Mouse (Mus musculus) natural killer cell, adult 2 months (primary cell): ENCODE results near the gene Zfp799.

ENCODE experiments used
- DNase-seq, 2 experiments: peaks; one replicate each; pipeline ENCODE4 v3.0.0; 2022; ENCODE audit warnings: low spot score in 2 of 2

Gene Zfp799

DNA sequence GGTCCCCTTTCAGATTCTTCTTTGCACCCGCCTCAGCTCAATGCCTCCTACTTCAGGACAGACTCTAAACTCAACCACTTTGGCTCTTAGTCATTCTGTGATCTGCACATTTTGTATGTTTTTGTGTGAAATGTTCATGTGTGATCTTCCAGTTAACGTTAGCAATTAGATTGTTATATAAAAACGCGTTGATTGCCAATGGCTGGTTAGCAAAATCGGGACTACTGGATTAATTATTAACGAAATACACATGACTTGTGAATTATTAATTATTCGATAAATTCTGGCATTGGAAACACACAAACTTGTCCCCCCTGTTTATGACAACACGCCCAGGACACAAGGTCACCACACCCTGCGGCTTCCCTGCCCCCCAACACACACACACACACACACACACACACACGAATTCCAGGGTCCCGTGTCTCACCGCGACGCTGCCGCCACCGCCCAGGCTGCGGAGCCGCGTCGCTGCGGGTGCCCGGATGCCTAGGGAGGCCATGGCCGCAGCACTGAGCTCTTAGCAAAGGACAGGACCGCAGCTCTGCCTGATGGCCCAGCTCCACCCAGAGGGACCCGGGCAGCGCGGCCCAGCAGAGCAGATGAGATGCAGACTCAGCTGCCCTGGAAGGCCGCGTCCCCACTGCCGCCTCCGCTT lies 42.5 kb downstream of the Zfp799 start:
- no peak for DNase-seq

- DNase-seq = no peak
Measured at GRCm38 (mm10) chr17:32786944-32787343, 43.1 kb downstream of the Zfp799 start.

DNA sequence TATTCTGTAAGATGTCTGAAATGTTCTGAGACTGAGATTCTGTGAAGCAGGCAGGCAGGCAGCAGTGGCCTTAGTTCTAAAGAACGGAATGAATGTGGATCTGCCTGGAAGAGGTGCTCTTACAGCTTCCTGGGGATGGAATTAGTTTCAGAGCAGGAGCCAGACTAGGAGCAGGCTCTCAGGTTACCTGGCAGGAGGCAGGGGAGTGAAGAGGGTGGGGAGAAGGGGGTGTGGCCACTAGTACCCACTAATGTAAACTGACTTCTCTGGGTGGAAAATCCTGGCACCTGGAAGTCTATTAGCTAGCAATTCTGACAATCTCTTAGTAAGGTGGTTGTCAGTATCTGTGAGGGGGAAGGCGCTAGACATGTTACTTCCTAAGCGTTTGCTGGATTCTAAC lies 44.4 kb downstream of the Zfp799 start:
- DNase-seq = no peak

GRCm38 (mm10) chr17:32777564-32777963 lies 52.5 kb downstream of the Zfp799 start:
- no peak for DNase-seq

- DNase-seq = peak in 1 of 2 experiments; percentile 20
Measured at GRCm38 (mm10) chr17:32771213-32771612, 58.8 kb downstream of the Zfp799 start.

DNA sequence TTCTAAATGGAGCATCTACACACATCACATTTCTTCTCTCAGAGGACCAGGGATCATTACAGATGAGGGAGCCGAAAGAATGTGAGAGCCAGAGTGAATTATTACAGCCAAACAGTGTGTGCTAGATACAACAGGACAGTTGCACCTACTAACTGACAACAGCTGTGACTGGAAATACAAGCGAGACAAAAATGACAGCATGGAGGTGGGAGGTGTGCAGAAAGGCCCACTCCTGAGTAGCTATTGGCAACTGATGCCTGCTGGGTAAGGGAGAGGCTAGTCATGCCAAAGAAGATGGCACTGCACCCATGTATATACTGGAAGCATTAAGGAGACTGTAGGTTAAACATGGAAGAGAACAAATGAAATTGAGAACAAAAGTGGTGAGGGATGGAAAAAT lies 63.6 kb downstream of the Zfp799 start:
- no peak for DNase-seq
